Mouse (Mus musculus) testis, adult 2 months (tissue): ENCODE data around the gene Larp1. TPM values are rescaled to one million over a fixed set of nuclear protein-coding genes. Genes with fewer than 3 reads are reported as not detected.
A peak's percentile ranks its signal among the peaks of the same experiment; 100 is the strongest.

ENCODE experiments used
- H3K27ac ChIP-seq: fragments of 200-500 bp; 2 replicates; pipeline ENCODE4 v1.5.1; 2012; ENCODE audit warnings: low read depth, low read length; ENCODE audit not compliant: control insufficient read depth, insufficient read depth
- H3K27me3 ChIP-seq: fragments of 200-500 bp; 2 replicates; pipeline ENCODE4 v1.6.1; 2012; ENCODE audit warnings: mild to moderate bottlenecking, low read length, moderate library complexity; ENCODE audit not compliant: control insufficient read depth, insufficient read depth
- H3K36me3 ChIP-seq: fragments of 200-500 bp; 2 replicates; pipeline ENCODE4 v1.6.1; 2012; ENCODE audit warnings: mild to moderate bottlenecking, low read length; ENCODE audit not compliant: control insufficient read depth, insufficient read depth
- H3K4me1 ChIP-seq: fragments of 200-500 bp; 2 replicates; pipeline ENCODE4 v1.6.1; 2012; ENCODE audit warnings: low read length; ENCODE audit not compliant: control insufficient read depth, insufficient read depth
- H3K4me3 ChIP-seq: fragments of 200-500 bp; 2 replicates; pipeline ENCODE4 v1.5.1; 2012; ENCODE audit warnings: low read depth, mild to moderate bottlenecking, low read length, moderate library complexity, mixed read lengths; ENCODE audit not compliant: control insufficient read depth
- CTCF ChIP-seq: fragments of 200-500 bp; IDR thresholded peaks from 2 replicates; pipeline ENCODE4 v1.5.1; 2012; ENCODE audit warnings: low read depth, mild to moderate bottlenecking, inconsistent platforms, low read length, moderate library complexity; ENCODE audit not compliant: control insufficient read depth, insufficient read depth, insufficient replicate concordance
- POLR2A ChIP-seq: fragments of 200-500 bp; IDR thresholded peaks from 2 replicates; pipeline ENCODE4 v1.6.1; 2012; ENCODE audit warnings: low read depth, mild to moderate bottlenecking, inconsistent platforms, low read length, moderate library complexity; ENCODE audit not compliant: control insufficient read depth
- polyA plus RNA-seq: library from polyadenylated mRNA; depleted of rRNA; stranded (reverse); fragments of >200 nt; gene quantifications from 2 replicates; pipeline ENCODE4 v1.2.3, GENCODE M21; 2012

Gene Larp1
- polyA plus RNA-seq, 1 experiment, result 129 TPM

DNA sequence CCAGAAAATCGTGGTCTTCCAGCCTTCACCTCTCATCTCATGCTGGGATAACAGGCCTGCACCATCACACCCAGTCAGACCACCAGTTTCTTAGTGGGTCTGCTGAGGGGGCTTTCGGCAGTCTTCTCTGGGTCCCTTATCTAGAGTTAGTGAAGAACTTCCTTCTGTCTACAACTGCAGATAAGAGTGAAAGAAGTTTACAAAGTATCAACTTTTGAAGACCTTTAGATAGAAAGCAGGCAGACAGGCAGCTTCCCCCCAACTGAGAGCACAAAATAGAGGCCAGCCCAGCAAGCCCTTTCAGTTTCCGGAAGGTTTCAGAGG is 24.6 kb upstream of the Larp1 start:
- H3K27ac ChIP-seq, result no peak overlapping the region
- no peak for TF ChIP-seq CTCF
- no peak for TF ChIP-seq POLR2A
- no peaks in the 10 kb centered on the region for H3K36me3 ChIP-seq

DNA sequence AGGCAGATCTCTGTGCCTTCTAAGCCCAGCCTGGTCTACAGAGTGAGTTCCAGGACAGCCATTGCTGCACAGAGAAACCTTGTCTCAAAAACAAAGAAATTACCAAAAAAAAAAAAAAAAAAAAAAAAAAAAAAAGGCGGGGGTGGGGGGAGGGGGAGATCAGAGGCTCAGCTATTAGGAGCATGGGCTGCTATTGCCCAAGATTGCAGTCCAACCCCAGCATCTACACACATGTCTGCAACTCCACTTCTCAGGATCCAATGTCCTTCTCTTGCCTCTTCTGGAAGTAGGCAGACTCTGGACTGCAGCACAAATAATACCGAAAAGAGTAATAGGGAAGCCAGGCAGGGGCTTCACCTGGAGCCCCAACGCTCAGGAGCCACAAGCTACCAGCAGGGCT is 23.4 kb upstream of the Larp1 start:
- no peaks in the 10 kb centered on the region for H3K36me3 ChIP-seq
- H3K27me3 ChIP-seq, result no peaks in the 10 kb centered on the region

More for the DNA sequence above, 24.6 kb upstream of the Larp1 start:
- no peak overlapping the region for H3K4me3 ChIP-seq
- no peaks in the 10 kb centered on the region for H3K27me3 ChIP-seq
- peaks cover 2% of the 10 kb centered on the region; the same call in 1 of the 2 replicates for H3K4me1 ChIP-seq

DNA sequence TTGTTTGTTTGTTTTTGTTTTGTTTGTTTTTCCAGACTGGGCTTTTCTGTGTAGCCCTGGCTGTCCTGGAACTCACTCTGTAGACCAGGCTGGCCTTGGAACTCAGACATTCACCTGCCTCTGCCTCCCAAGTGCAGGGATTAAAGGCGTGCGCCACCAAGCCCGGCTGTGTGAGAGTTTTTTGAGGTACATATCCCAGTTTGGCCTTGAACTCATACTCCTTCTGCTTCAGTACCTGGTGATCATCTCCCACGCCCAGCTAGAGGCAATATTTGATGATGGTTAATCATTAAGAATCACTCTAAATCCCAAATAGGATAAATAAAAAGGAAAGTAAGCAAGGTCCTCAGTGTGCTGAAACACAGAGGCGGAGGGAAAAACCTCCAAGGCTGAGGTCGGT is 22.8 kb upstream of the Larp1 start:
- no peaks in the 10 kb centered on the region for H3K27me3 ChIP-seq
- no peak overlapping the region for H3K27ac ChIP-seq
- TF ChIP-seq CTCF, result no peak
- TF ChIP-seq POLR2A, result no peak
- H3K36me3 ChIP-seq, result no peaks in the 10 kb centered on the region
- no peak overlapping the region for H3K4me3 ChIP-seq
- H3K4me1 ChIP-seq, result peaks cover 2% of the 10 kb centered on the region; the same call in 1 of the 2 replicates

More for the DNA sequence above, 23.4 kb upstream of the Larp1 start:
- Histone ChIP-seq H3K4me3 (no peak overlapping the region), H3K4me1 (peaks cover 2% of the 10 kb centered on the region; the same call in 1 of the 2 replicates), H3K27ac (no peak overlapping the region)
- TF ChIP-seq CTCF, result no peak
- no peak for TF ChIP-seq POLR2A

DNA sequence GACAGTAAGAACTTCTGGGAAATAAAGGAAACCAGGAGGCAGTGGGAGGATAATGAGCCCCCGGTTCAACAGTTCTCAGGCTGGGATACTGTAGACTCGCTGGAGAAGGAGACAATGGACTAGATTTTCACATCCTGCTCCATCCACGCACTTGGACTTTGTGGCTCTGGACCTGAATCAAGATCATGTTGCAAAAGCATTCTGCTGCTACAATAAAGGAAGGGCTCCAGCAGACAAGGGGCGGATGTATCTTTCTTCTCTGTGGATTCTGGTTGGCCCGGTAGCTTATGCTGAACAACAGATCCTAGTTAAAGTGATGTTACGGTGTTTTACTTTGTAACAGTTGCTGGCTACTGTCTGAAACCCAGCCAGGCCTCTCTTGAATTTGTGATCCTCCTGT is 22.4 kb upstream of the Larp1 start:
- Histone ChIP-seq H3K4me1 (peaks cover 2% of the 10 kb centered on the region; the same call in 1 of the 2 replicates), H3K4me3 (no peak overlapping the region), H3K27me3 (no peaks in the 10 kb centered on the region), H3K27ac (no peak overlapping the region), H3K36me3 (no peaks in the 10 kb centered on the region)
- TF ChIP-seq CTCF (no peak), POLR2A (no peak)

DNA sequence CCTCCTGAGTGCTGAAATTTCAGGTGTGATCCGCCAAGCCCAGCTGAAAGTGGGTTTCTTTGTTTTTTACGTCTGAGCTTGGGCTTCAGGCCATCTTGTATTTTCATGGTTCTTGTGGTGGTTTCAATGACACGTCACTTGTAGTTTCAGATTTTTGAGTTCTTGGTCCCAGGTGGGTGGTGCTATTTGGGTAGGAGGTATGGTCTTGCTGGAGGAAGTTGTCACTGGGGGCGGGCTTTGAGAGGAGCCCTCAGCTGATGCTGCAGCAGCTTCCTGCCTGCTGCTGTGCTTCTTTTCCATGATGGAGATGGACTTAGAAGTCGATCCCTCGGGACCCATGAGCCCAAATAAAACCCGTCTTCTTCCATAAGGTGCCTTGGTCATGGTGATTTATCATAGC is 22.0 kb upstream of the Larp1 start:
- no peak overlapping the region for H3K27ac ChIP-seq
- no peak overlapping the region for H3K4me3 ChIP-seq
- no peaks in the 10 kb centered on the region for H3K27me3 ChIP-seq
- no peaks in the 10 kb centered on the region for H3K36me3 ChIP-seq
- TF ChIP-seq POLR2A (no peak), CTCF (no peak)
- peaks cover 2% of the 10 kb centered on the region; the same call in 1 of the 2 replicates for H3K4me1 ChIP-seq

GRCm38 (mm10) chr11:57998168-57998567 is 10.7 kb upstream of the Larp1 start:
- Histone ChIP-seq H3K4me1 (no peaks in the 10 kb centered on the region), H3K27ac (no peak overlapping the region), H3K36me3 (no peaks in the 10 kb centered on the region), H3K27me3 (no peaks in the 10 kb centered on the region), H3K4me3 (no peak overlapping the region)
- TF ChIP-seq POLR2A (no peak), CTCF (no peak)

DNA sequence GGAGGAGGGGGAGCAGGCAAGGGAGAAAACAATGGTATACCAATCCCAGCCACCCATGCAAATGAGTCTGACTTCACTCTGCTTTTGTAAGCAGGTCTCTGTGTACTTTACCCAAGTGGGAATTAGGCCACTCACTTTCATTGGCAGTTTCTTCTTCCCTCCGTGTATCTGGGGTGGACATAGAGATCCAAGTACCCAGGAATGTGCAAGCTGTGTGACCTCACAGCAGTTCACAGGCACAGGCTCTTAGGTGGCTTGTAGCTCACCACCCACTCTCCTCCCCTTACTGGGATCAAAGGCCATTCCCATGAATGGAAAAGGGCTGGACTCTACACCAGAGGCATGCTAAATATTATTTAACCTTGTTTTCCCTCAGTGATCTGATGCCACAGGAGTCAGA is 10.0 kb upstream of the Larp1 start:
- Histone ChIP-seq H3K36me3 (no peaks in the 10 kb centered on the region), H3K4me3 (no peak overlapping the region), H3K27ac (no peak overlapping the region), H3K4me1 (no peaks in the 10 kb centered on the region), H3K27me3 (no peaks in the 10 kb centered on the region)
- TF ChIP-seq CTCF (no peak), POLR2A (no peak)

DNA sequence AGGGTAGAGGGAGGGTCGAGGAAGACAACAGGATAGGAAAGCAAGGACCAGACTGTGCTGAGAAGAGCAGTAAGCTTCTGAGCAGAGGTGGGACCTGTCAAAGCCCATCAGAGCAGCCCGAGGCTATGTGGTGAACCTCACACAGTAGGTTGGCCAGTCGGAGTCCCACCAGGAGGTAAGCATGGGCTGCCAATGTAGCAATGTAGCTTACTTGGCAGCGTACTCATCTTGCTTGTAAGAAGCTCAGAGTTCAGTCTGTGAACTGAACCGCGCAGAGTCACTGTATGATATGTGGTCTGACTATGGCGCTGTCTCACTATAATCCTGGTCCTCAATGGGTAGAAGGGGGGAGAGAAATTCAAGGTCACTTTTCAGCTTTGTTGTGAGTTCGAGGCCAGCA is 5.7 kb upstream of the Larp1 start:
- H3K4me3 ChIP-seq, result no peak overlapping the region
- H3K36me3 ChIP-seq, result no peaks in the 10 kb centered on the region
- H3K27ac ChIP-seq, result peak overlapping the region; percentile 45; the same call in 1 of the 2 replicates
- peaks cover 4% of the 10 kb centered on the region; the same call in 1 of the 2 replicates for H3K4me1 ChIP-seq
- no peaks in the 10 kb centered on the region for H3K27me3 ChIP-seq
- no peak for TF ChIP-seq POLR2A
- no peak for TF ChIP-seq CTCF
